Mouse (Mus musculus) embryo, embryonic 10.5 days (tissue): ENCODE measurements at regions not wholly inside any gene's neighbourhood (a gene's known extent, or its start where the extent isn't known, plus 50 kb on each side); places are given as distances from the start of the nearest gene placed in this dataset.

Experiments
- DNase-seq: peaks from one replicate; pipeline ENCODE4 v3.0.0-alpha.2; 2015; ENCODE audit warnings: low spot score

DNA sequence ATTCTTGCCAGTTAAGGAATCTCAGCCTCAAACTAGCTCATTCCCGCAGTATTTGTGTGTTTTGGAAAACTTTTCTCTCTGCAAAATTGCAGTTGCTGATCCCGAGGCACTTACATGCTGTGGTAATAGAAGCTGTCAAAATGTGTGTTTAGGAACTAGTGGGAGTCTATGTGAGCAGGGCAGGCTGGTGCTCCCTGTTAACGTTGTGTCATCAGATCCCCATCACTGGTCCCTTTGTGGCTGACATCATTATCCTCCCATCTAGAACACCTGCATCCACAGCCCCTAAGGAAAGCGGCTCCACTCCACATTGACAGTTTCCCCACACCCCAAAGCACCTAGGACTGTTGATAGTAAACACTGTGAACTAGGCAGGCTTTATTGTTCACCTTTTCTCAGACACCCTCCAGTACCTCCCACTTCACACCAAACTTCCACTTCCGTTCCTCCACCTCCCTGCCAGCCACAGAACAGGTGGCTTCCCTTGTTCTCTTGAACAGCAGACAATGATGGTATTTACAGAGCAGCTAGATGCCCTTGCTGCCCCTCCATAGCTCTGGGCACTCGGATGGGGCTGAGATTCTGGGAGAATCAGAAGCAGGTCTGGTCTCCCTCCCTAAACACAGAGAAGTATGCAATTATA, 275.8 kb downstream of the Gm19410 start:
- no peak for DNase-seq

DNA sequence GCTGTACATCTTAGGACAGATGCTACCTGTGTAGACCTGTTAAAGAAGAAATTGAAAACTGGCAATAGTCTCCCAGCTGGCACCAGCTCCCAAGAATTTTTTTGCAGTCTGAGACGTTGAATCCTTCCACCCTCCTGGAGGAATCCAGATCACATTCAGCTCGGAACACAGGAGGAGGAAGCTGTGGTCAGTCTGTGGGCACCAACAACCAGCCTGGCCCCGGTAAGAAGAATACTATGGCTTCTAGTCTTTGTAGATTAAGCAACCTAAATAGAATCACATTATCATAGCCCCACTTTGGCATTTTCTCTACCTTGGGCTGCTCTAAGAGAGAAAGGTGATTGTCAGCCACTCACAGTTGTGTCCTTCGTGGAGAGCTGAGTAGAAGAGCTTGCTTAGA, 277.0 kb downstream of the Gm19410 start:
- DNase-seq: no peak
